Mouse (Mus musculus): ENCODE data around the gene Prtn3.

DNA sequence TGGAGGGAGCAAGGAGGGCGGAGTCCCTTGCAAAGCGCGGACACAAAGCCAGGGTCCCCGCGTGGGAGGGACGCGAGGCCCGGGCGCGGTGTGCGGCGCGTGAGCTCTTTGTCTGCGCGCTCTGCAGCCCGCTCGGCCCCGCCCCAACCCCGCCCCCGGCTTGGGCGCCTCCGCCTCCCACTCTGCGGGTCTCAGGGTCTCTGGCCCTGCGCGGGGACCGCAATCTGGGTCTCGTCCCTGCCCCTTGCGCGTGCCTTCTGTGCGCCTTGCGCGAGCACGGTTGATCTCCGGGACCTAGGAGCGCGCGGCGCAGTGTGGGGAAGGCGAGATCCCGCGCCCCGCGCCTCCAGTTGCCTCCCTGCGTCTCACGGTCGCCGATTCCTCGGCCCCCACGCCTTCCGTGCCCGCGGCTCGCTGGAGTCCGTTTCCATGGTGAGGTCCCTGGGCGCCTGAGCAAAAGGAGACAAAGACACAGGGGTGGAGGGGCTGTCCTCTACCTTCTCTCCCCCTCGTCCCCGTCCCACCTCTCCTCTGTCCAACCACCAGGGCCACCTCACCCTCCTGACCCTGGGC, at the start of gene Prtn3, which contains the start of gene Plppr3:
- no peak for TF ChIP-seq POLR2A (IDR thresholded peaks at IDR 0.05; ENCODE audit: borderline replicate concordance, insufficient read depth, low read length)
- TF ChIP-seq CTCF (IDR thresholded peaks at IDR 0.05; ENCODE audit: borderline replicate concordance, insufficient read depth, low read depth, low read length) = no peak
